Mouse (Mus musculus): ENCODE measurements around the gene Nol10. TPM values are rescaled to one million over a fixed set of nuclear protein-coding genes. Genes with fewer than 3 reads are reported as not detected.
A peak's percentile ranks its signal among the peaks of the same experiment; 100 is the strongest.

The Nol10 gene
- polyA plus RNA-seq, 1 experiment, result 6.4 TPM

DNA sequence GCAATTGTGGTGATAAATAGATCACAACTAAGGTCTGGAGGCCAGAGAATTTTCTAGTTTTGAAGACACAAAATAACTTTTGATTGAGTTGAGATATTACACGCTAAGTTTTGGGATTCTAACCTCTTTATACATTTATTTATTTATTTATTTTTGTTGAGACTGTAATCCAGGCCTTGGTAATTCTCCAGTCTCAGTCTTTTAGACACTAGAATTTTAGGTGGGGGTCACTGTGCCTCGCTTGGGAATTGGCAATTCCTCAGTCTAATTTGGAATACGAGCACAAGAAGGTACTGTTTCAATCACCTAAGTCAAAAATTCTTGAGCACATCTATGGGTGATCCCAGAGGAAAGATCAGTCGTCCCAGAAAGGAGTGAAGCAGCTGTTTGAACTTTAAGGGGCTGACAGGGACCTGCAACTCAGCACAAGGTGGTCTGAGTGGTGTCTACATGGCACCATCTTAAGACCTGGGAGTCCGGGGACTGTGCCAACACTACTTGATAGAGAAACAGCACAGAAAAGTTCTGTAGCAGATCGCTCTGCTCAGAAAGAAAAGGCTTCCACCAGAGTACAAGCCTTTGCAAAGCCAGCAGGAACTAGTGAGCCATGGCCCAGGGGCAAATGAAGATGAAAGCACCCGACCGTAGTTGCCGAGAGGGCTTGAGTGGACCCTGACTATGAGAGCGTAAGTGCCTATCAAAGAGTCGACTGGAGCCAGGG, 771 bp upstream of the Nol10 start:
- 0 out of 2 replicates have a peak, but pooled peaks cover 3% of the 10 kb centered on the region for H3K4me1 ChIP-seq (ENCODE audit: control insufficient read depth, insufficient read depth, insufficient read length, low read length)
- H3K4me3 ChIP-seq (ENCODE audit: insufficient read depth, low read depth, low read length), result peak overlapping the region; percentile 76
- peak overlapping the region; percentile 58 for H3K27ac ChIP-seq (replicated peaks; ENCODE audit: low read depth, low read length)

DNA sequence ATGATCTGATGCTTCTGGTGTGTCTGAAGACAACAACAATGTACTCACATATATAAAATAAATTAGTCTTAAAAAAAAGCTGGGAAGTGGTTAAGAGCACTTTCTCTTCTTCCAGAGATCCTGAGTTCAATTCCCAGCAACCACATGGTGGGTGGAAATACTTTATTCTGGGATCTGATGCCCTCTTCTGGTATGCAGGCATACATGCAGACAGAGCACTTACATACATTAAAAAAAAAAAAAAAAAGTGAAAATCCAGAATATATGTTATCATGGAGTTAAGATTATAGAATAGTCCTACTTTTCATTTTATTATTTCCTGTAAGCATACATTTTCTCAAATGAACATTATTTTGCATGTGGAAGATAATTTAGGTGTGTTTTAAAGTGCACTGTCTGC, 1.8 kb downstream of the Nol10 start:
- Histone ChIP-seq H3K4me1 (ENCODE audit: control insufficient read depth, insufficient read depth, insufficient read length, low read length) (0 out of 2 replicates have a peak, but pooled peaks cover 3% of the 10 kb centered on the region), H3K4me3 (ENCODE audit: insufficient read depth, low read depth, low read length) (no peak overlapping the region), H3K27ac (replicated peaks; ENCODE audit: low read depth, low read length) (no peak overlapping the region)

DNA sequence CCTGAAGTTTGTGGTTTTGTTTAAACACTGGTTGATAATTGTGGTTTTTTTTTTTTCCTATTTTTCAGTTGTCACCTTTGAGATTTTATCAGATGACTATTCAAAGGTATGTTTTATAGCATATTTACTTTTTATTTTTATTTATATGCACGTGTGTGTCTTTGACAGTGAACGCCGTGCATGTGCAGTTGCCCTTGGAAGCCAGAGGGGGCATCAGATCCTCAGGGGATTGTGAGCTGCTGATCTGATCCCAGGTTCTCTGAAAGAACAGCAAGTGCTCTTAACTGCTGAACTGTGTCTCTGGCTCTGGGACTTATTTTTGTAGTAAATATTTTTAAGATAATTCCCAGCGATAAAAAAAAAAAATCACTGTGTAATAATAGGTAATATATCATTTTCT, 8.6 kb downstream of the Nol10 start:
- Histone ChIP-seq H3K4me1 (ENCODE audit: control insufficient read depth, insufficient read depth, insufficient read length, low read length) (no peaks in the 10 kb centered on the region), H3K27ac (replicated peaks; ENCODE audit: low read depth, low read length) (no peak overlapping the region)

DNA sequence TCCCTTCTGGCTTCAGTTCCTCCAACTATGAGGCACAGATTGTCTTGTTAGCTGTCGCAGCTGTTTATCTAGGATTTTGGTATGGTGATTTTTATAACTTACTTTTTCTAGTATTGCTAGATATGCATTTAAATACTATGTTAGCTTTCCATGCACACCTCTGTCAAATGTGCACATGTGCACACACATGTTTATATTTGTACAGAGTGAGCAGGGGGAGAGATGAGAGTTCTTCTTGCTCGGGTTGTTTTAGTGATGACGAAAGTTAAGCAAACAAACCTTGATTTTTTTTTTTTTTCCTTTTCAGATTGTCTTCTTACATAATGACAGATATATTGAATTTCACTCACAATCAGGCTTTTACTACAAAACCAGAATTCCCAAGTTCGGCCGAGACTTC, 9.5 kb downstream of the Nol10 start:
- H3K4me1 ChIP-seq (ENCODE audit: control insufficient read depth, insufficient read depth, insufficient read length, low read length), result no peaks in the 10 kb centered on the region
- no peak overlapping the region for H3K27ac ChIP-seq (replicated peaks; ENCODE audit: low read depth, low read length)
- H3K4me3 ChIP-seq (ENCODE audit: insufficient read depth, low read depth, low read length), result no peak overlapping the region

More for the DNA sequence above, 8.6 kb downstream of the Nol10 start:
- no peak overlapping the region for H3K4me3 ChIP-seq (ENCODE audit: insufficient read depth, low read depth, low read length)

DNA sequence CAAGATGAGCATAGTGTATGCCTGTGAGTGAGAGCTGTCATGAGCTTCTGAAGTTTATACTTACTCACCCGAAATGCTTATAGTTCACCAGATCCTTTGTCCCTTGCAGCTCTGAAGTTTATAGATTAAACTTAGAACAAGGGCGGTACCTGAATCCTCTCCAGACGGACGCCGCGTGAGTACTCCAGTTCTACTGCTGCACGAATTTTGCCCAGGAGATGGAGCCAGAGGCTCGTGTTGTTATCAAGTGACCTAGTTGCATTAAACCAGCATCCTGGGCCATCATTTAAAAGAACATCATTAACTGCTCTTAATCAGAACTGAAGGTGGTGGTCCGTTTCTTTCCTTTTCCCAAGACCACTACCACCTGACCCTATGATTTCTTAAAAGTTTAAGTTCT, 10.7 kb downstream of the Nol10 start:
- Histone ChIP-seq H3K4me1 (ENCODE audit: control insufficient read depth, insufficient read depth, insufficient read length, low read length) (no peaks in the 10 kb centered on the region), H3K27ac (replicated peaks; ENCODE audit: low read depth, low read length) (no peak overlapping the region), H3K4me3 (ENCODE audit: insufficient read depth, low read depth, low read length) (no peak overlapping the region)

DNA sequence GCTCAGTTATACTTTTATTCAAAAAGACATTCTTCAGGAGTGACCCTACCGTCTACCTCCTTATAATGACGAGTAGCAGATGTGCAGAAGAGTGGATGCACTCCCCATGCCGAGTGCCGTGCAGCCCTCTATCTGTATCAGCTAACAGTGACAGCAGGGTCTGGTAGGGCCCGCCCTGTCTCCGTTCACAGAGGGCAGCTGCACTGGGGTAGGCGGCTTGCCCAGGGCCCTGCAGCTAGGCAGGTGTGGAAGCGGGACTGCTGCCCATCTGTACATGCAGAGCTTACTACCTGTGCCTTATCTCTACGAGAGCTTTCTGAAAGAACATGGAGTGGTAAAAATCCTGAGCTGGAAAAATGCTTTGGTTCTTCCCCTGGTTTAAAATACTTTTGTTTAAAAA, 11.8 kb downstream of the Nol10 start:
- H3K4me1 ChIP-seq (ENCODE audit: control insufficient read depth, insufficient read depth, insufficient read length, low read length), result no peaks in the 10 kb centered on the region
- no peak overlapping the region for H3K4me3 ChIP-seq (ENCODE audit: insufficient read depth, low read depth, low read length)
- H3K27ac ChIP-seq (replicated peaks; ENCODE audit: low read depth, low read length), result no peak overlapping the region

DNA sequence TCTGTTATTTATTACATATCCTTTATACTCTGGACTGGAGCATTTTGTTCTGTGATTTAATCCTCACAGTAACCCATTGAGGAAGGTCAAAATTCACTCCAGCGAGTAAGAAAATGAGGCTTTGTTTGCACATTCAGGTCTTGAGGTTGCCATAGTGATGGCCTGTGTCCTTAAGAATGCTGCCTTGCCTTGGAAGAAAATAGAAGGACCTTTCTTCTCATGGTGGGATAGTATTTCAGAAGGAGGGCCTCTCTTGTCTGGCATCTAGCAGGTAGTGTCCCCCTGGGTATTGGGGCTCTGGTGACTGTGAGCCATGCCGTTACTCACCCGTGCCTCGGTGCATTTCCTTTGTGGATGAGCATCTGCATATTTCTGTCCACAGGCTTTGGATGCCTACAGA, 12.4 kb downstream of the Nol10 start:
- no peak overlapping the region for H3K27ac ChIP-seq (replicated peaks; ENCODE audit: low read depth, low read length)
- H3K4me1 ChIP-seq (ENCODE audit: control insufficient read depth, insufficient read depth, insufficient read length, low read length), result no peaks in the 10 kb centered on the region

DNA sequence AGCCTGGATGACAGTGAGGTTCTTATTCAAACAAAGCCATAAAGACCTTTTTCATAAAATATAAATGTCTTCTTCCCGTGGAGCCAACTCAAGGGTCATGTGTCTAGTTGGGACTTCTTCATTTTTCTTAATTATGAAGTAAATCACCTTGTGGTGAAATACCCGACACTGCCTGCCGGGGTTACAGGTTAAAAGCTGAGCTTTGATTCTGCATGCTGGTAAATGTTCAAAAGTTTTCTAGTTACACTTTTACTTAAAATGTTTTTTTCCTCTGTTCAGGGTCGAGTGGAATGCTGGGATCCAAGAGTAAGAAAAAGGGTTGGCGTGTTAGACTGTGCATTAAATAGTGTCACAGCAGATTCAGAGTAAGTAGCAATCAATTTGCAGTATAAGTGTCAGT, 14.1 kb downstream of the Nol10 start:
- Histone ChIP-seq H3K4me1 (ENCODE audit: control insufficient read depth, insufficient read depth, insufficient read length, low read length) (no peaks in the 10 kb centered on the region), H3K27ac (replicated peaks; ENCODE audit: low read depth, low read length) (no peak overlapping the region), H3K4me3 (ENCODE audit: insufficient read depth, low read depth, low read length) (no peak overlapping the region)

More for the DNA sequence above, 12.4 kb downstream of the Nol10 start:
- no peak overlapping the region for H3K4me3 ChIP-seq (ENCODE audit: insufficient read depth, low read depth, low read length)

DNA sequence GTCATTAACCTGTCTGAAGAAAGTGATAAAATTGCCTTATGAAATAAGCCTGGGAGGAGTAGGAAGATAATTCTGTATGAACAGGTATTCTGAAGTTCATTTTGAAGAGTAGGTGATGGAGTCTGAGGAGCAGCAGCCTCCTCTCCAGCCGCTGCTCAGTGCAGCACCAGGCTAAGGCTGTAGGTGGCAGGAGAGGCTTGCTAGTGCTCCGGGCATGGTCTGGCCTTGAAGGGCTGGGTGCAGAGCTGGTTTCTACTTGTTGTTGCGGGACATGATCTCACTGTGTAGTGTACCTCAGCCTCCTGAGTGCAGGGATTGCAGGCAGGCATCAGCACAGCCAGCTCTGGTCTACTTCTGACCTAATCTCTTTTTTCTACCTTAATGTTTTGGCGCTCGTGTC, 18.7 kb downstream of the Nol10 start:
- Histone ChIP-seq H3K4me3 (ENCODE audit: insufficient read depth, low read depth, low read length) (no peak overlapping the region), H3K4me1 (ENCODE audit: control insufficient read depth, insufficient read depth, insufficient read length, low read length) (no peaks in the 10 kb centered on the region), H3K27ac (replicated peaks; ENCODE audit: low read depth, low read length) (no peak overlapping the region)

DNA sequence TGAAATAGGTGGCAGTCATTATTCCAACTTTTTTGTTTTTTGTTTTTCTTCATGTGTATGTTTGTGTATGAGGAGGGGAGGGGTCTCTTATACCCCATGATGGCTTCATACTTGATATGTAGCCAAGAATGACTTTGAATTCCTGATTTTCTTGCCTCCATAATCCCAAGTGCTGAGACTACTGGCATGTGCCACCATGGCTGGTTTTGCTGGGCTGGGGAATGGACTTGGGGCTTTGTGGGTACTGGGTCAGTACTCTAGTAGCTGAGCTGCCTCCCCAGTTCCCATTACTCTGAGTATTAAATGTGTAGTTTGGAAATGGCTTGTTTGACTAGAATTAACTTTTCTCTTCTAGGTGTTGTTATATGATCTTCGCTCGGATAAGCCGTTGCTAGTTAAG, 20.9 kb downstream of the Nol10 start:
- Histone ChIP-seq H3K4me3 (ENCODE audit: insufficient read depth, low read depth, low read length) (no peak overlapping the region), H3K4me1 (ENCODE audit: control insufficient read depth, insufficient read depth, insufficient read length, low read length) (no peaks in the 10 kb centered on the region)

DNA sequence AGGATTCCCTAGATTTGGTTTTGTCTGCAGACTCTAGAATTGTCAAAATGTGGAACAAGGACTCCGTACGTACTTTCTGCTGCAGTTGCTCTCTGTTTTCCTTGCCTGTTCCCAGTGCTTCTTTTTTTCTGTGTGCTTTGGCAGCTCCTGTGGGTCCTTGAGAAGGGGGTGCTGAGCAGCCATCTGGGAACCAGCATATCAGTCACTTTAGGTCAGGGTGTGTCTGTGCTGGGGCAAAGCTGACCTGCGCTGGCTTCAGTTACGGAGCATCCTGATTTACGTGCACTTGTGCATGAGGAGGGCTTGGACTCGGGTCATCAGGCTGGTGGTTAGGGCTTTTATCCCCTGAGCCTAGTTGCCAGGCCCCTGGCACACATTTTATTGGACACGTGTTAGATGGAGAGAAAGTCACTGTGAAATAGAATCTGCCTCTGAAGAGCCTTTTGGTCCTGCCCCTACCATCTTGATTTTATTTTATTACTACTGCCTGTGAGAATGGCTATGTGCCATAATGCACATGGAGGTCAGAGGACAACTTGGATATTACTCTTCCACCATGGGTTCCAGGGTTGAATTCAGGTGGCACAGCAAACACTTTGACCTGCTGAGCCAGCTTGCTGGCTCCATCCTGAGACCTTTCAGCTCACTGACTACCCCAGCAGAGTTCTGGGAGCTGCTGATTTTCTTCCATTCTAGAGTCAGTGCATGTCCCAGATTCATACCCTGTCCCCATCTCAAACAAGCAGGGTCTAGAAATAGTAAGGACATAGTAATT, 21.5 kb downstream of the Nol10 start:
- Histone ChIP-seq H3K4me3 (ENCODE audit: insufficient read depth, low read depth, low read length) (no peak overlapping the region), H3K27ac (replicated peaks; ENCODE audit: low read depth, low read length) (no peak overlapping the region), H3K4me1 (ENCODE audit: control insufficient read depth, insufficient read depth, insufficient read length, low read length) (no peaks in the 10 kb centered on the region)

More for the DNA sequence above, 20.9 kb downstream of the Nol10 start:
- no peak overlapping the region for H3K27ac ChIP-seq (replicated peaks; ENCODE audit: low read depth, low read length)

DNA sequence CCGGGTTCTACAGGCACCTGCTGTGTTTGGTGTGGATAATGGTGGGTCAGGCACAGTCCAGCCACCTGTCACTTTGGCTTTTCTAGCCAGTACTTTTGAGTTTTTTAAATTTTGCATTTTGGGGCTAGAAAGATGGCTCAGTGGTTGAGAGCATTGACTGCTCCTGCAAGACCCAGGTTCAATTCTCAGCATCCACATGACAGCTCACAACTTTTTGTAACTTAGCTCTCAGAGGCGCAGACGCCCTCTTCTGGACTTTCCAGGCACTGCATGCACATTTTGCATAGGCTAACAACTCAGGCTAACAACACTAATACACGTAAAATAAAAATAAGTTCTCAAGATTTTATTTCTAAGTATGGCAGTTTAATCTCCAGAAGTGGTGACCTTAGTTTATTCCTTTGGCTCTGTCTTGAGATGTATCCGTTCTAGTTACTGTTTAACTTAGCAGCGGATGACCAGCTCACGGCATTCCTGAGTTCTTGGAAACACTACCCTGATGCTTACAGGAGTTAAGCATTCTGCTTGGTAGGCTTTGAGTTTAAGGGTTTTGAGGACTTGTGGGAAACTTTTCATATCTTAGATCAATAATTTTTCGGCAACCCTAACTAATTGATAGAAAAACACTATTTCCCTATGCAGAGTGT, 23.5 kb downstream of the Nol10 start:
- Histone ChIP-seq H3K4me1 (ENCODE audit: control insufficient read depth, insufficient read depth, insufficient read length, low read length) (no peaks in the 10 kb centered on the region), H3K27ac (replicated peaks; ENCODE audit: low read depth, low read length) (no peak overlapping the region), H3K4me3 (ENCODE audit: insufficient read depth, low read depth, low read length) (no peak overlapping the region)

DNA sequence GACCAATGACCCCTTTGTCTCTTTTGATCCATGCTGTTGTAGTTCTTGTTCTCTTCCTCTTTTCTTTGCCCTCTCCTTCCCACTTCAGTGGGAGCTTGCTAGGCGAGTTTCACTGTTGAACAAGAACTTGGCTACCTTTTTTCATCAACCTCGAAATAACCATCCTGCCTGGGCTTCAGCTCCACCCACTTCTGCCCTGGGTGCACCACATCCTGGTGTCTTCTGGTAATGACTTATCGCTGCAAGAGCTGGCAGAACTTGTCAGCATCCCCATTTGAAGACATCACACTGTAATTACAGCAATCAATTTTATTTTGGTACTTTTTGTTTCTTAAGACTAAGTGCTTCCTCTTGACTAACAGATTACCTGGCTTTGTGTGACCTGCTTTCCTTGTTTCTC, 24.4 kb downstream of the Nol10 start:
- H3K4me3 ChIP-seq (ENCODE audit: insufficient read depth, low read depth, low read length), result no peak overlapping the region
- H3K27ac ChIP-seq (replicated peaks; ENCODE audit: low read depth, low read length), result no peak overlapping the region
- no peaks in the 10 kb centered on the region for H3K4me1 ChIP-seq (ENCODE audit: control insufficient read depth, insufficient read depth, insufficient read length, low read length)

DNA sequence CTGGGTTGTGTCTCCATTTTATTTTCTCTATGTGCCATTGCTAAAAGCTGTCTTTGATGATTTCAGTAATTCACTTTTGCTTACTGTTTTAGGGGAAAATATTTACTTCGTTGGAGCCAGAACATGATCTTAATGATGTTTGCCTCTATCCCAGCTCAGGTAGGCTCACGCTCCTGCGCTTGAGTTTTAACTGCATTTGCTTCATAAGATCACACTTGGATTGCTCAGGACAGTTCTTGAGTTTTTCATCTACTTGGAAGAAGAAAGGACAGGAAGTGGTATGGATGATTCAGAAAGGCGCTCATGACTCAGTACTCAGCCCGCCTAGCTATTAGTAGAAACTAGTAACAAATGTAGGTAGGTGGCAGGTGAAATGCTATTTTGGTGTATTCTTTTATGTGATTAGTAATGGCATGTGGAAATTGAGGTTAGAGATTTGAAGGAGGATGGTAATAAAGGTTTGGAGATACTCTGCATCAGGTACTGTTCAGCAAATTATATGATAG, 25.3 kb downstream of the Nol10 start:
- Histone ChIP-seq H3K4me1 (ENCODE audit: control insufficient read depth, insufficient read depth, insufficient read length, low read length) (no peaks in the 10 kb centered on the region), H3K4me3 (ENCODE audit: insufficient read depth, low read depth, low read length) (no peak overlapping the region), H3K27ac (replicated peaks; ENCODE audit: low read depth, low read length) (no peak overlapping the region)

DNA sequence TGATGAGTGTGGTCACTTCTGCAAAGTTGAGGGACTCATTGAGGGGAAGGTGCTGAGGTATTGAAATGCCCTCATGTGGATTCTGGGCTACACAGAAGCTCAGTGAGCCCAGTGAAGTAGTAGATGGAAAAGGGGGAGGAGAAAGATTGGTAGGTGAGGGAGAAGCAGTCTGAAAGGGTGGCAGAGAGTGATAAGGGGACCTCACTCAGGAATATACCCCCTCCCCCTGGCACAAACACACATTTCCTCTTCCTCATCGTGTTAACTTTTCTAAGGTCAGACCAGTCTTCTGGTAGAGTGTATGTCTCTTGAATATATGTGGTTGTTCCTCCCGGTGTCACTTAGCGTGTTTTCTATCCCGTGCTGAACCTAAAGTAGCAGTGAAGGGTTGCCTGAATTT, 27.0 kb downstream of the Nol10 start:
- H3K27ac ChIP-seq (replicated peaks; ENCODE audit: low read depth, low read length), result no peak overlapping the region
- H3K4me1 ChIP-seq (ENCODE audit: control insufficient read depth, insufficient read depth, insufficient read length, low read length), result no peaks in the 10 kb centered on the region
- no peak overlapping the region for H3K4me3 ChIP-seq (ENCODE audit: insufficient read depth, low read depth, low read length)
